Mouse (Mus musculus) cortical plate, adult 2 months (tissue): ENCODE data around the gene Gm5089.

Experiments
- CTCF ChIP-seq: fragments of 200-500 bp; IDR thresholded peaks from 2 replicates; pipeline ENCODE4 v1.5.1; 2011; ENCODE audit warnings: mild to moderate bottlenecking, control low read depth, low read length; ENCODE audit not compliant: insufficient read depth; ENCODE audit errors: extremely low read depth
- POLR2A ChIP-seq: fragments of 200-500 bp; IDR thresholded peaks from 2 replicates; pipeline ENCODE4 v1.6.1; 2011; ENCODE audit warnings: mild to moderate bottlenecking, low read length, control low read depth; ENCODE audit not compliant: insufficient read depth; ENCODE audit errors: extremely low read depth

DNA sequence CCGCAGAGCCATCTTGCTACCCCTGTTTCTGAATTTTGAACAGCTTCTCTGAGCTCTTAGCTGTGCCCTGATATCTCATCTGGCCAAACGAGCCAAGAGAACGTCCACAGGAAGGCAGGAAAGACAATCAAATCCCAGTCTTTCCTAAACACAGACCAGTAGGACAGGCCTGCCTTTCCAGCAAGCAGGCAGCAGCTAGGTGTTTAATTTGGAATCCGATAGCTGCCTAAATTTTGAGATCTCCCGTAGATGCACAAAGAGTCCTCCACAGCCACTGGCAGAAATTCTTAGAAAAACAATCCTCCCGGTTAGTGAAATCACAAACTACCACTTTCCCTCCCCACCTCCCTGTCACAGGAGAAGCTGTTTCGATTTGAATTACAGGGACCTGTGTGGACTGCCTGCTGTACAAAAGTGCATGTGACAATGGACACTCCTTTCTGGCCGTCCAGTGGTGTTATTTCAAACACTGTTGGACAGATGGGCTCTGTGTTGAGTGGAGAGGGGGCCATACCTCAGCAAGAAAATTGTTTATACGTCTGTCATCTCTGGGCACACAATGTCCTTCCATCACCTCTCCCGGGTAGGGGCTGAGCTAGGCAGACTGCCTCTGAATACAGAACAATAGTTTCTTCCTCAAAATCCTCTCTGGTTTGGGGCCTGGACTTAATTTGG is 24.2 kb downstream of the Gm5089 start:
- no peak for TF ChIP-seq POLR2A
- no peak for TF ChIP-seq CTCF
